Mouse (Mus musculus) kidney, embryonic 16.5 days (tissue): ENCODE data around the gene M6pr. TPM values are rescaled to one million over a fixed set of nuclear protein-coding genes. Genes with fewer than 3 reads are reported as not detected.

Experiments
- ATAC-seq: fragments of 200-750 bp; cut with Nextera tagmentation; 2 replicates; pipeline ENCODE4 v1.8.0; 2017; ENCODE audit warnings: moderate TSS enrichment; ENCODE audit not compliant: low FRiP score, low TSS enrichment
- H3K27ac ChIP-seq: fragments of 300-500 bp; sonication (generic); 2 replicates; pipeline ENCODE4 v1.5.1; 2014; ENCODE audit warnings: low read length
- H3K27me3 ChIP-seq: fragments of 300-500 bp; sonication (generic); 2 replicates; pipeline ENCODE4 v1.6.1; 2014; ENCODE audit warnings: low read length, control low read depth, mixed read lengths; ENCODE audit not compliant: insufficient read depth
- H3K36me3 ChIP-seq: fragments of 300-500 bp; sonication (generic); 2 replicates; pipeline ENCODE4 v1.6.1; 2014; ENCODE audit warnings: low read length, control low read depth, mixed read lengths; ENCODE audit not compliant: insufficient read depth
- H3K4me1 ChIP-seq: fragments of 300-500 bp; sonication (generic); 2 replicates; pipeline ENCODE4 v1.6.1; 2014; ENCODE audit warnings: low read length, control low read depth, mixed read lengths; ENCODE audit not compliant: insufficient read depth
- H3K4me2 ChIP-seq: fragments of 300-500 bp; sonication (generic); replicated peaks from 2 replicates; pipeline ENCODE4 v1.6.1; 2014; ENCODE audit warnings: low read depth, low read length
- H3K4me3 ChIP-seq: fragments of 300-500 bp; sonication (generic); 2 replicates; pipeline ENCODE4 v1.5.1; 2014; ENCODE audit warnings: mild to moderate bottlenecking, low read length
- H3K9ac ChIP-seq: fragments of 300-500 bp; sonication (generic); replicated peaks from 2 replicates; pipeline ENCODE4 v1.6.1; 2014; ENCODE audit warnings: low read length
- H3K9me3 ChIP-seq: fragments of 300-500 bp; sonication (generic); 2 replicates; pipeline ENCODE4 v1.6.1; 2016; ENCODE audit warnings: low read length, control low read depth
- WGBS: fragments of 180-500 bp; shearing (Covaris S2); extraction: QIAGEN DNeasy Blood & Tissue Kit; methylation state at CpG from one replicate; pipeline ENCODE4 v1.1.7; 2014; 5-methylcytosine and 5-hydroxymethylcytosine counted together
- polyA plus RNA-seq: library from polyadenylated mRNA; unstranded; fragments of >200 nt; fragmentation: Nextera tagmentation; extraction: Ambion mirVana; gene quantifications from 2 replicates; pipeline ENCODE4 v1.2.1, GENCODE M21; 2015

M6pr gene
- polyA plus RNA-seq, 1 experiment from 2014 or later, result 138 TPM

GRCm38 (mm10) chr6:122295242-122295641 is 13.3 kb upstream of the M6pr start:
- 55% methylated on average over 9 of the region's 9 CpGs for WGBS

GRCm38 (mm10) chr6:122296918-122297278 is 11.6 kb upstream of the M6pr start:
- no peak for ATAC-seq
- peak overlapping the region; percentile 31; the same call in 1 of the 2 replicates for H3K27ac ChIP-seq

More at GRCm38 (mm10) chr6:122295242-122295641, 13.3 kb upstream of the M6pr start:
- H3K9me3 ChIP-seq, result no peaks in the 10 kb centered on the region
- H3K4me1 ChIP-seq, result peaks cover 6% of the 10 kb centered on the region; the same call in 1 of the 2 replicates
- H3K9ac ChIP-seq, result no peak overlapping the region
- no peak overlapping the region for H3K27ac ChIP-seq
- no peak overlapping the region for H3K4me2 ChIP-seq
- H3K36me3 ChIP-seq, result no peaks in the 10 kb centered on the region
- ATAC-seq, result no peak
- H3K4me3 ChIP-seq, result no peak overlapping the region
- H3K27me3 ChIP-seq, result no peaks in the 10 kb centered on the region

DNA sequence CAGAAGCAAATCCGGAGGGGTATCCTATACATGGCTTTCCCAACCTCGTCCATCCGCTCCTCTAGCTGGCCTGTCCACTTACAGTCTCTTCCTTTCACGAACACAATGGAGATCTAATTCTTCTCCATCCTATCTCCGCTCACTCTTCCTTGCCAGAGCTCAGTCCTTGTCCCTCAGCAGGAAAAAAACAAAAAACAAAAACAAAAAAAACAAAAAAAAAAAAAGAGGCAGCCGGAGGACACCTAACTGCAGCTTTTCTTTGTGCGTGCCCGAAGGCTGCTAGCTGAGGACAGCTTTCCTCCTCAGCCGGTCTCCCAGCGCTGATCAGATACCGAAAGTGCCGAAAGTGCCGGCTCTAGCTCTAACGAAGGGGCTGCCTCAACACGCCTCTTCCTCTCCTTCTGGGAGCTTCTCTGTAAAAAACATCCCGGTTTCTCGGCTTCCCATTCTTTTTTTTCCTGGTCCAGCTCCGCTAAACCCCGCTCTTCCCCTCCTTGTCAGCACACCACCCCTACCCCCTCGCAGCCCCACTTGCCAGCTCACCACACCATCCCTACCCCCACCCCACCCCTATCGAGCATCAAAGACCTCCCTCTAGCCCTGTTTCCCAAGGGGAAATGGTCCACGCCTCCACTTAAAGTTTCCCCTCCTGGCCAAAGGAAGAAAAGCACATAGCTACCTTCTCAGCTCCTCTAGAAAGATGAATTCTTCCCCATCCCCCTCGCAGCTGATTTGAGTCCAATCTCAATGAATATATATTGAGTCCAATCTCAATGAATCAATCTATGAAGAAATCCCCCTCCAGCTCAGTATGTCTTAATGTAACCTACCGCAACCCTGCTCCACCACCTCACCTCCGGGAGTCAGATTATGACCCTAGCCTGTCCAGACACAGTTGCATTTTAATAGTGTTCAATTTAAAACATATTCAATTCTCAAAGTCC is 11.0 kb upstream of the M6pr start:
- peaks cover 4% of the 10 kb centered on the region; the same call in 1 of the 2 replicates for H3K4me1 ChIP-seq
- peak overlapping the region; percentile 61 for H3K9ac ChIP-seq
- H3K4me3 ChIP-seq, result peak overlapping the region; percentile 47
- no peaks in the 10 kb centered on the region for H3K9me3 ChIP-seq
- H3K4me2 ChIP-seq, result peak overlapping the region; percentile 74
- peak overlapping the region; percentile 31; the same call in 1 of the 2 replicates for H3K27ac ChIP-seq
- WGBS, result 5% methylated on average over 25 of the region's 25 CpGs
- ATAC-seq, result peak; percentile 74
- H3K36me3 ChIP-seq, result no peaks in the 10 kb centered on the region
- no peaks in the 10 kb centered on the region for H3K27me3 ChIP-seq

More at GRCm38 (mm10) chr6:122296918-122297278, 11.6 kb upstream of the M6pr start:
- peak overlapping the region; percentile 61 for H3K9ac ChIP-seq
- WGBS, result 35% methylated on average over 3 of the region's 3 CpGs
- H3K27me3 ChIP-seq, result no peaks in the 10 kb centered on the region
- no peaks in the 10 kb centered on the region for H3K36me3 ChIP-seq
- peak overlapping the region; percentile 74 for H3K4me2 ChIP-seq
- H3K9me3 ChIP-seq, result no peaks in the 10 kb centered on the region
- H3K4me3 ChIP-seq, result peak overlapping the region; percentile 47
- peaks cover 4% of the 10 kb centered on the region; the same call in 1 of the 2 replicates for H3K4me1 ChIP-seq

GRCm38 (mm10) chr6:122298223-122298609 is 10.3 kb upstream of the M6pr start:
- H3K27me3 ChIP-seq, result no peaks in the 10 kb centered on the region
- 53% methylated on average over 4 of the region's 4 CpGs for WGBS
- H3K9me3 ChIP-seq, result no peaks in the 10 kb centered on the region
- no peak overlapping the region for H3K9ac ChIP-seq
- no peak overlapping the region for H3K4me3 ChIP-seq
- no peak for ATAC-seq
- no peak overlapping the region for H3K27ac ChIP-seq
- peak overlapping the region; percentile 74 for H3K4me2 ChIP-seq
- H3K36me3 ChIP-seq, result no peaks in the 10 kb centered on the region
- peaks cover 4% of the 10 kb centered on the region; the same call in 1 of the 2 replicates for H3K4me1 ChIP-seq

- H3K4me1 ChIP-seq, result peaks cover 8% of the 10 kb centered on the region; the same call in 1 of the 2 replicates
- H3K27ac ChIP-seq, result no peak overlapping the region
- H3K36me3 ChIP-seq, result no peaks in the 10 kb centered on the region
- H3K27me3 ChIP-seq, result no peaks in the 10 kb centered on the region
- no peak overlapping the region for H3K4me2 ChIP-seq
- H3K9me3 ChIP-seq, result no peaks in the 10 kb centered on the region
- H3K4me3 ChIP-seq, result no peak overlapping the region
- no peak overlapping the region for H3K9ac ChIP-seq
- 47% methylated on average over 3 of the region's 3 CpGs for WGBS
- no peak for ATAC-seq
Observed at GRCm38 (mm10) chr6:122299621-122300133, 8.8 kb upstream of the M6pr start.

GRCm38 (mm10) chr6:122302121-122302520 is 6.4 kb upstream of the M6pr start:
- no peak overlapping the region for H3K4me2 ChIP-seq
- no peak for ATAC-seq
- H3K4me1 ChIP-seq, result peaks cover 5% of the 10 kb centered on the region; the same call in 1 of the 2 replicates
- no peak overlapping the region for H3K27ac ChIP-seq
- H3K9ac ChIP-seq, result no peak overlapping the region
- H3K9me3 ChIP-seq, result no peaks in the 10 kb centered on the region
- 41% methylated on average over 1 of the region's 1 CpGs for WGBS
- no peak overlapping the region for H3K4me3 ChIP-seq
- H3K36me3 ChIP-seq, result no peaks in the 10 kb centered on the region
- H3K27me3 ChIP-seq, result no peaks in the 10 kb centered on the region

GRCm38 (mm10) chr6:122302661-122303060 is 5.9 kb upstream of the M6pr start:
- Histone ChIP-seq H3K9me3 (no peaks in the 10 kb centered on the region), H3K27me3 (no peaks in the 10 kb centered on the region), H3K4me1 (0 out of 2 replicates have a peak, but pooled peaks cover 4% of the 10 kb centered on the region), H3K27ac (no peak overlapping the region), H3K36me3 (no peaks in the 10 kb centered on the region), H3K4me3 (no peak overlapping the region), H3K4me2 (no peak overlapping the region), H3K9ac (no peak overlapping the region)
- 85% methylated on average over 4 of the region's 4 CpGs for WGBS
- ATAC-seq, result no peak

DNA sequence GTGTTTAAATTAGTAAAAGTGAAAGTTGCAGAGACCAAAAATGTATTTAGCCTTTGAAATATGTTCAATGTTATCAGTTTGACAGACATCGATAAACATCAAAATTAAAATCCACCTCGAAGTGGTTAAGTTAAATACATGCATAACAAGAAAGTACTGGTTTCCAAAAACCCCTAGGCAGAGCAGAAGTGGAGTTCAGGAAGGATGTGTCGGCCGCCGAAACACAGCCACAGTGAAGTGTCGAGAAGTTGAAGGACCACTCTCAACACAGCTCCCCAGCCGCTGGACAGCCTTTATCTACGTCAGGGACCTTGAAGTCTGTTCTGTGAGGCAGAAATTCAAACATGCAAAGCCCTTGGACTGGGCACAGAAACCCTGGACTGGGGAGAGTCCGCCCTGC is 5.0 kb upstream of the M6pr start:
- Histone ChIP-seq H3K9me3 (no peaks in the 10 kb centered on the region), H3K4me3 (no peak overlapping the region), H3K9ac (no peak overlapping the region), H3K4me2 (no peak overlapping the region), H3K27me3 (no peaks in the 10 kb centered on the region), H3K27ac (no peak overlapping the region), H3K36me3 (no peaks in the 10 kb centered on the region), H3K4me1 (peaks cover 4% of the 10 kb centered on the region; the same call in 1 of the 2 replicates)
- WGBS, result 70% methylated on average over 9 of the region's 9 CpGs
- no peak for ATAC-seq

GRCm38 (mm10) chr6:122304355-122304754 is 4.2 kb upstream of the M6pr start:
- H3K36me3 ChIP-seq, result no peaks in the 10 kb centered on the region
- H3K4me2 ChIP-seq, result no peak overlapping the region
- WGBS, result 30% methylated on average over 6 of the region's 6 CpGs
- no peak overlapping the region for H3K27ac ChIP-seq
- peaks cover 4% of the 10 kb centered on the region; the same call in 1 of the 2 replicates for H3K4me1 ChIP-seq
- no peak overlapping the region for H3K9ac ChIP-seq
- H3K4me3 ChIP-seq, result no peak overlapping the region
- no peaks in the 10 kb centered on the region for H3K9me3 ChIP-seq
- no peaks in the 10 kb centered on the region for H3K27me3 ChIP-seq
- ATAC-seq, result no peak
